Mouse (Mus musculus) ovary, postnatal 10 days (tissue): Measurements from ENCODE around the gene Fam133b.
"Not testable (repeated sequence)": the region's sequence is repeated elsewhere in the genome, so short reads cannot be mapped to it uniquely, and the experiment has no call there.

Experiments
- DNase-seq: peaks from one replicate; pipeline ENCODE4 v3.0.0; 2022; ENCODE audit warnings: low spot score

The Fam133b gene

GRCm38 (mm10) chr5:3520493-3521359 is 22.9 kb upstream of the Fam133b start:
- no peak for DNase-seq

- DNase-seq: no peak
These were observed 21.9 kb upstream of the Fam133b start for GRCm38 (mm10) chr5:3521741-3522140.

GRCm38 (mm10) chr5:3522826-3523225 is 20.8 kb upstream of the Fam133b start:
- DNase-seq: no peak

- DNase-seq: no peak
These were observed 16.5 kb upstream of the Fam133b start for GRCm38 (mm10) chr5:3527041-3527691.

- no peak for DNase-seq
These were observed 13.9 kb upstream of the Fam133b start for GRCm38 (mm10) chr5:3529585-3530189.

DNA sequence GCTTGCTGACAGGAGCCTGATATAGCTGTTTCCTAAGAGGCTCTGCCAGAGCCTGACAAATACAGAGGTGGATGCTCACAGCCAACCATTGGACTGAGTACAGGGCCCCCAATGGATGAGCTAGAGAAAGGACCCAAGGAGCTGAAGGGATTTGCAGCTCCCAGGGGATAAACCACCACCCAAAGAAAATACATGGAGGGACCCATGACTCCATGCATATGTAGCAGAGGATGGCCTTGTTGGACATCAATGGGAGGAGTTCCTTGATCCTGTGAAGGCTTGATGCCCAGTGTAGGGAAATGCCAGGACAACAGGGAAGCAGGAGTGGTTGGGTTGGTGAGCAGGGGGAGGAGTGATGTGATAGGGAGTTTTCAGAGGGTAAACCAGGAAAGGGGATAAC is 11.6 kb upstream of the Fam133b start:
- not testable (repeated sequence) for DNase-seq

DNA sequence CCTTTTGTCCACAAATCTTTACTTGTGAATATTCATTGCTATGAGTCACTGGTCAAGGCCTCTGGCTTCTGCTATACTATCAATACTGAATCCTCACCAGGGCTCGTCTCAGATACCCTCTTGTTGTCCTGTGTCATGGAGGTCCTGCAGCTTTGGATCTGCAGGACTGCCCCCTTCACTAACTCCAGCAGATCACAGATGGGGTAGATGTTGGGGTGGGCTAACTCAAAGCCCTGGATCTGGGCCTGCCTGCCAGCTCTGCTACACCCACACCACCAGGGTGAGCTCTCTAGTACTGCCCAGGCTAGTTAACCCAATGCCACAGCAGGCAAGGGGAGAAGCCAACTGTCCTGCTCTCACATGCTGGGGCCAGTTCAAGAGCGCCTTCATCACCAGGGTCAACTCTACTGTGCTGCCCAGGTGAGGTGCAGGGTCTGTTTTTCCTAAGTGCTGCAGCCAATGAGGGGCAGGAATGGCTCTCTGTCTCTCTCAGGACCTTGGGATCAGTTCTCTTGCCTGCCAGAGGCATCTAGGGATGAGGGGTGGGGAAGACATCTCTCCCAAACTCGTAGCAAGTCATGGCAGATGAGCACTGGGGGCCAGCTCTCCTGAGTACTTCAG is 6.9 kb upstream of the Fam133b start:
- DNase-seq: no peak

- DNase-seq: no peak
These were observed 4.8 kb upstream of the Fam133b start for GRCm38 (mm10) chr5:3538505-3539472.

DNA sequence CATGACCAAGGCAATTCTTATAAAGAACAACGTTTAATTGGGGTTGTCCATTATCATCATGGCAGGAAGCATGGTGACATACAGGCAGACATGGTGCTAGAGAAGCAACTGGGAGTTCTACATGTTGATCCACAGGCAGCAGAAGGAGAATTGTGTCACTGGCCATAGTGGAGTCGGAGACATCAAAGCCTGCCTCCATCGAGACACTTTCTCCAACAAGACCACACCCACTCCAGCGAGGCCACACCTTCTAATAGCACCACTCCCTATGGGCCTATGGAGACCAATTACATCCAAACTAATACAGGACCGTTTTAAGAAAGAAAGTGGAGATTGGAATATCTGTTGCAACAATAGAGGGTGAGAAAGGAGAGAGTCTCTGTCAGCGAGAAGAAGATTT is 1.8 kb upstream of the Fam133b start:
- no peak for DNase-seq

DNA sequence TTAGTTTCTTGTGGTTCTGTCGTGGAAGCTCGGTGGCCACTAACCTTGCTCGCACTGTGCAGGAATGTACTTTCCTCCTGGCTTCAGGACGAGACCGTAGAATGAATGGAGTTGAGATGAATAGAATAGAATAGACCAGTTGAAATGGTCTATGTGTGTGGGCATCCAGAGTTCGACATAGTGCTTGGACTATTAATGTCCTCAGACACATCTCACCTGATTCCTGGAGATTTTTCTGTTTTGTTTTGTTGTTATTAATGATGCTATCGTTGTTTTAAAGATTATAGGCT is 792 bp downstream of the Fam133b start:
- DNase-seq: no peak

- DNase-seq: no peak
These were observed 2.6 kb downstream of the Fam133b start for GRCm38 (mm10) chr5:3546226-3546625.

GRCm38 (mm10) chr5:3551481-3551880 is 7.8 kb downstream of the Fam133b start:
- DNase-seq: no peak

DNA sequence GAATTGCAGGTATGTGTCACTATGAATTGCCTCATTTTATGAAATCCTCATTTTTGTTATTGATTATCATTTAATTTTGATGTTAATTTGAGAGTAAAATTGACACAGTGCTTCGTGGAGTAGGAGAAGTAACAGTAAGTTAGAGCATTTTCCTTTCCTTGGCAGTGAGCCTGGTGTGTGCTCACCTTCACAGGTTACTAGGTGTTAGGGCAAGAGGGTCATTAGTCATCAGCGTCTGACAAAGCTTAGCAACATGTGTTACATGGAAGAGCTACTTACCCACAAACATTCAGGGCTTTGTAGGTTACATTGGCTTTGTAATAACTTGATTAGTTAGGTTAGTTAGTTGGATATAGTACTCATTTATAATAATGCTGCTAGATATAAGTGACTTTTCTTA is 10.6 kb downstream of the Fam133b start:
- DNase-seq: no peak

- no peak for DNase-seq
These were observed 27.6 kb downstream of the Fam133b start, which contains the start of gene 1700109H08Rik for GRCm38 (mm10) chr5:3571266-3571665. Gene 1700109H08Rik, plus strand, starts transcription at chr5:3571566.

DNA sequence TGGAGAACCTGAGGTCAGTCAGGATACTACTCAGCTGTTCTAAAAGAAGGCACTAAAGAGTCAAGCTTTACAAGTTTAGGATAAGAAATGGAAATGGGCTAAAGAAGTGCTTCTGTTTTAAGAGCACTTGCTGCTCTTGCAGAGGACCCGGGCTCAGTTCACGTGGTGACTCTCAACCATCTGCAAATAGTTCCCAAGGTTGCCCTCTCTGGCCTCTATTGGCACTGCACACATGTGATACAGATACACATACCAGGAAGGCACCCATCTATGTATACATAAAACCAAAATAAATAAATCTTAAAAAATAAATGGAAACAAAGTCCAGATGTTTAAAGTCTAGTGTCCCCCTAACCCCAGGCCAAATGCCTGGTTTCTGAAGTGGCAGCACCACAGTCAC is 31.2 kb downstream of the Fam133b start:
- no peak for DNase-seq

GRCm38 (mm10) chr5:3577939-3578338 is 34.3 kb downstream of the Fam133b start:
- DNase-seq: no peak

- DNase-seq: no peak
These were observed 35.4 kb downstream of the Fam133b start for GRCm38 (mm10) chr5:3579066-3579465.

DNA sequence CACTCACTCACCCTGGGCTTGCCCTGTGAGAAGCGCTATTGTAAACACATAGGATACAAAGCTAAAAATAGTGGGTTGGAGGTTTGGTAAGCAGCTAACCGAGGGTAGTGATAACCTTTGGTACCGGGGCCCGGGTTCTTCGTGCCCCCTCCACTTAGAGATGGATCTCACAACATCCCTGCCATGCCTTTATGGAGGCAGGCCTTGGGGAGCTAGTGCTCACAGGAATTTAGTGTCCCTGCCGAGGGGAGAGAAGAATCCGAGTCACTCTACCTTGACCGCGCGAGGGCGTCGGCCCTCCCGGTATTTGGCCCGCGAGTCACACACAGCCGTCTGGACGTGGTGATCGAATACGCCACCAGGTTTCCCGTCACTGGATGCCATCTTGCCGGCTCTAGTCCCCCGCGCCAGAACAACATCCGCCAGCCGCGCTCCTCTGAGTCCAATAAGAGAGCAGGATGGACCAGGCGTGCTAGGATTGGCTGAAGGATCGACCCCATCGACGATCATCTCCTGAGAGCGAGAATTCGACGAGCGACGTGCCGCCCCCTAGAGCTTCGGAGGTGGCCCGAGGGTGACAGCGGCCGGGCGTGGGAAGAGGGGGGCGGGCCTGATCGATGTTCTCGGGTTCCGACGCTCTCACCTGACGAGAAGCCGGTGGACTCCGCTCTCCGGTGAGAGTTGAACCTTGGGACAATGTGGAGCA is 52.2 kb downstream of the Fam133b start, which contains the start of gene Pex1:
Gene Pex1, plus strand, starts transcription at position 374 of the 706 bp plus-strand sequence.
- DNase-seq: peak; percentile 90

DNA sequence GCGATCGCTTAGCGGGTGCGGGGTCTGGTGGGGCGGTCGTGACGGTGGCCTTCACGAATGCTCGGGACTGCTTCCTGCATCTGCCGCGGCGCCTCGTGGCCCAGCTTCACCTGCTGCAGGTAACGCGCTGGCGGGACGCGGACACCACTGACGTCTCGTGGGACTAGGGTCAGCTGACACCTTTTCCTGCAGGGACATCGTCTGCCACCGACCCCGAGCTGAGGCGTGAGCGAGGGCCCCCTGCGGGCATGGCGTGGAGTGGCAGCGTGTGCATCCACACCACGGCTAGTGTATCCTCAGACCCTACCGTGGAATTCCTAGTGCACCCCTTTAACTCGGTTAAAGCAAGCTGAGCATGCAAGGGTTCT is 52.8 kb downstream of the Fam133b start, which contains the start of gene Rbm48:
Gene Rbm48, minus strand, starts transcription at position 187 of the 368 bp plus-strand sequence.
- peak; percentile 64 for DNase-seq

GRCm38 (mm10) chr5:3597171-3597570 is 53.5 kb downstream of the Fam133b start:
- no peak for DNase-seq

GRCm38 (mm10) chr5:3598766-3599165 is 55.1 kb downstream of the Fam133b start:
- no peak for DNase-seq
